Mouse (Mus musculus) urinary bladder, adult 18-20 months (tissue): Measurements from ENCODE around the gene Fpr3.
"Not testable (repeated sequence)": the region's sequence is repeated elsewhere in the genome, so short reads cannot be mapped to it uniquely, and the experiment has no call there.

Source experiments
- DNase-seq, 2 experiments: peaks; one replicate each; pipeline ENCODE4 v3.0.0; 2022; ENCODE audit warnings: low spot score in 2 of 2, mixed read lengths in 2 of 2

Gene Fpr3

GRCm38 (mm10) chr17:17887774-17888248 is at the start of gene Fpr3, which contains the start of gene Fpr2:
TSS of gene Fpr3 (plus strand) at chr17:17887852.
TSS of gene Fpr2 (plus strand) at chr17:17887824.
- DNase-seq: no peak

- peak; percentile 94 to 96 for DNase-seq
These were observed 49.5 kb upstream of the Fpr3 start for GRCm38 (mm10) chr17:17837919-17838701.

GRCm38 (mm10) chr17:17839276-17839675 is 48.4 kb upstream of the Fpr3 start:
- DNase-seq: no peak

- no peak for DNase-seq
These were observed 46.9 kb upstream of the Fpr3 start for GRCm38 (mm10) chr17:17840796-17841195.

GRCm38 (mm10) chr17:17843534-17844261 is 44.0 kb upstream of the Fpr3 start:
- DNase-seq: no peak

GRCm38 (mm10) chr17:17844606-17845005 is 43.0 kb upstream of the Fpr3 start:
- DNase-seq: not testable (repeated sequence)

GRCm38 (mm10) chr17:17845187-17846027 is 42.2 kb upstream of the Fpr3 start:
- DNase-seq: peak in 1 of 2 experiments; percentile 28

- DNase-seq: no peak
These were observed 38.7 kb upstream of the Fpr3 start for GRCm38 (mm10) chr17:17848988-17849387.

GRCm38 (mm10) chr17:17849906-17850712 is 37.5 kb upstream of the Fpr3 start:
- DNase-seq: no peak

GRCm38 (mm10) chr17:17855064-17855838 is 32.4 kb upstream of the Fpr3 start, which contains the start of gene Has1:
TSS of gene Has1 (minus strand) at chr17:17855205.
- no peak for DNase-seq

- DNase-seq: no peak
These were observed 31.0 kb upstream of the Fpr3 start for GRCm38 (mm10) chr17:17856612-17857011.

- DNase-seq: no peak
These were observed 30.2 kb upstream of the Fpr3 start for GRCm38 (mm10) chr17:17857446-17857845.

- no peak for DNase-seq
These were observed 27.5 kb upstream of the Fpr3 start for GRCm38 (mm10) chr17:17860110-17860509.

GRCm38 (mm10) chr17:17862360-17862759 is 25.3 kb upstream of the Fpr3 start:
- no peak for DNase-seq

GRCm38 (mm10) chr17:17865168-17865567 is 22.5 kb upstream of the Fpr3 start:
- no peak for DNase-seq

GRCm38 (mm10) chr17:17866801-17867469 is 20.7 kb upstream of the Fpr3 start:
- DNase-seq: no peak

GRCm38 (mm10) chr17:17870892-17871550 is 16.6 kb upstream of the Fpr3 start:
- no peak for DNase-seq

- no peak for DNase-seq
These were observed 16.0 kb upstream of the Fpr3 start for GRCm38 (mm10) chr17:17871697-17872096.

- DNase-seq: no peak
These were observed 8.3 kb upstream of the Fpr3 start for GRCm38 (mm10) chr17:17879347-17879746.
